Mouse (Mus musculus) ES-E14 (cell line): ENCODE results near the gene Cd109.

ENCODE experiments used
- CHD2 ChIP-seq: IDR thresholded peaks from 2 replicates; pipeline ENCODE4 v1.6.1; 2014; ENCODE audit warnings: mild to moderate bottlenecking, low read depth, low read length, inconsistent platforms
- HCFC1 ChIP-seq: IDR thresholded peaks from 2 replicates; pipeline ENCODE4 v1.6.1; 2012; ENCODE audit warnings: low read length, inconsistent platforms, borderline replicate concordance; ENCODE audit not compliant: insufficient read depth
- ZC3H11A ChIP-seq: IDR thresholded peaks from 2 replicates; pipeline ENCODE4 v1.6.1; 2012; ENCODE audit warnings: low read depth, mild to moderate bottlenecking, inconsistent platforms, low read length, borderline replicate concordance
- ZNF384 ChIP-seq: IDR thresholded peaks from 2 replicates; pipeline ENCODE4 v1.6.1; 2012; ENCODE audit warnings: low read depth, low read length, inconsistent platforms

- TF ChIP-seq ZNF384 (no peak), CHD2 (no peak), ZC3H11A (no peak), HCFC1 (no peak)
These were observed 18.6 kb downstream of the Cd109 start for GRCm38 (mm10) chr9:78633976-78634375.
